Mouse (Mus musculus) stomach, embryonic 15.5 days (tissue): ENCODE data around the gene Chic2. TPM values are rescaled to one million over a fixed set of nuclear protein-coding genes. Genes with fewer than 3 reads are reported as not detected.

ENCODE experiments used
- ATAC-seq: fragments of 200-750 bp; cut with Nextera tagmentation; 2 replicates; pipeline ENCODE4 v1.8.0; 2017; ENCODE audit warnings: low read depth, moderate number of reproducible peaks, moderate TSS enrichment; ENCODE audit not compliant: insufficient read depth, low FRiP score
- H3K27ac ChIP-seq: fragments of 300-500 bp; sonication (generic); 2 replicates; pipeline ENCODE4 v1.5.1; 2015; ENCODE audit warnings: mild to moderate bottlenecking, inconsistent platforms
- H3K27me3 ChIP-seq: fragments of 300-500 bp; sonication (generic); replicated peaks from 2 replicates; pipeline ENCODE4 v1.6.1; 2015; ENCODE audit warnings: inconsistent platforms
- H3K36me3 ChIP-seq: fragments of 300-500 bp; sonication (generic); 2 replicates; pipeline ENCODE4 v1.6.1; 2015; ENCODE audit warnings: inconsistent platforms
- H3K4me1 ChIP-seq: fragments of 300-500 bp; sonication (generic); 2 replicates; pipeline ENCODE4 v1.6.1; 2015; ENCODE audit warnings: inconsistent platforms
- H3K4me2 ChIP-seq: fragments of 300-500 bp; sonication (generic); 2 replicates; pipeline ENCODE4 v1.6.1; 2015; ENCODE audit warnings: mild to moderate bottlenecking, inconsistent platforms
- H3K4me3 ChIP-seq: fragments of 300-500 bp; sonication (generic); replicated peaks from 2 replicates; pipeline ENCODE4 v1.5.1; 2015; ENCODE audit warnings: inconsistent platforms
- H3K9ac ChIP-seq: fragments of 300-500 bp; sonication (generic); 2 replicates; pipeline ENCODE4 v1.6.1; 2015; ENCODE audit warnings: inconsistent platforms
- H3K9me3 ChIP-seq: fragments of 300-500 bp; sonication (generic); 2 replicates; pipeline ENCODE4 v1.6.1; 2016; ENCODE audit warnings: inconsistent platforms
- WGBS: fragments of 180-500 bp; shearing (Covaris S2); methylation state at CpG from one replicate; pipeline ENCODE4 v1.1.7; 2015; 5-methylcytosine and 5-hydroxymethylcytosine counted together
- polyA plus RNA-seq: library from polyadenylated mRNA; unstranded; fragments of >200 nt; fragmentation: Nextera tagmentation; extraction: Ambion mirVana; gene quantifications from 2 replicates; pipeline ENCODE4 v1.2.1, GENCODE M21; 2015

The Chic2 gene
- polyA plus RNA-seq, 1 experiment from 2014 or later = 33.0 TPM

DNA sequence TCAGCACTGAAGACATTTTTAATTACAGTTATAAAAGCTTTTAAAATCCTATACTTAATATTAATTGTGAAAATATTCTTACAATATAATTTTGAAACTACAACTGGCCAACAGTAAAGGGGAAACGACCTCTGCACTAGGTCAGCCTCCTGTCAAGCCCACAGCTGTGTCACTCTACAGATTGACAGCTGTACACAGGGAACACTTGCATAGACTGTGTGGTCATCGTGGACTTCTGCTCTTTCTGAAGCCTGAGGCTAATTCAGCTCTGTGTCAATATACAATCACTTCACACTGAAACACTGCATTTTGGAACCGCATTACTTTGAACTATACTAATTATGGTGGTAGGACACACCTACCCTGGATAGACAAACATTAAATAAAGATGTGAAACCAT lies 39.8 kb downstream of the Chic2 start:
- H3K27me3 ChIP-seq = no peaks in the 10 kb centered on the region
- H3K9me3 ChIP-seq = no peaks in the 10 kb centered on the region
- peaks cover 4% of the 10 kb centered on the region; the same call in 1 of the 2 replicates for H3K36me3 ChIP-seq
- no peak overlapping the region for H3K4me2 ChIP-seq
- no peak overlapping the region for H3K4me3 ChIP-seq
- H3K4me1 ChIP-seq = no peaks in the 10 kb centered on the region
- no peak overlapping the region for H3K9ac ChIP-seq
- 79% methylated on average over 3 of the region's 3 CpGs for WGBS
- no peak for ATAC-seq
- H3K27ac ChIP-seq = no peak overlapping the region

DNA sequence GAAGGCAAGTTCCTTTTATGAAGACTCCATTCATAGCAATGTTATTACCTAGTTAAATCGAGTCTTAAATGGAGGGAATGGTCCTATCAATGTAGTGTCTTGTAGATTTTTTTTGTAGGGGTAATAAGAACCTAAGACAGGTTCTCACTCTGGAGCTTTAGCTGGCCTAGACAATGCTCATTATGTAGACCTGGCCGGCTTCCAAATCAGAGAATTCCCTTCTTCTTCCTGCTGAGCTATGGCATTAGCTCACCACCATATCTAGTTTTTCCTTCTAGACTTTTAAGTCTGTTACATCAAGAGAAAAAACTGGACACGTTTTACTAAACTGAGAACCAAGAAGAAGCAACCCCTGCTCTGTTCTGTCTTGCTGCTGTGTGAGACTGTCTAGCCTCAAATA lies 42.5 kb downstream of the Chic2 start:
- H3K36me3 ChIP-seq = no peaks in the 10 kb centered on the region

DNA sequence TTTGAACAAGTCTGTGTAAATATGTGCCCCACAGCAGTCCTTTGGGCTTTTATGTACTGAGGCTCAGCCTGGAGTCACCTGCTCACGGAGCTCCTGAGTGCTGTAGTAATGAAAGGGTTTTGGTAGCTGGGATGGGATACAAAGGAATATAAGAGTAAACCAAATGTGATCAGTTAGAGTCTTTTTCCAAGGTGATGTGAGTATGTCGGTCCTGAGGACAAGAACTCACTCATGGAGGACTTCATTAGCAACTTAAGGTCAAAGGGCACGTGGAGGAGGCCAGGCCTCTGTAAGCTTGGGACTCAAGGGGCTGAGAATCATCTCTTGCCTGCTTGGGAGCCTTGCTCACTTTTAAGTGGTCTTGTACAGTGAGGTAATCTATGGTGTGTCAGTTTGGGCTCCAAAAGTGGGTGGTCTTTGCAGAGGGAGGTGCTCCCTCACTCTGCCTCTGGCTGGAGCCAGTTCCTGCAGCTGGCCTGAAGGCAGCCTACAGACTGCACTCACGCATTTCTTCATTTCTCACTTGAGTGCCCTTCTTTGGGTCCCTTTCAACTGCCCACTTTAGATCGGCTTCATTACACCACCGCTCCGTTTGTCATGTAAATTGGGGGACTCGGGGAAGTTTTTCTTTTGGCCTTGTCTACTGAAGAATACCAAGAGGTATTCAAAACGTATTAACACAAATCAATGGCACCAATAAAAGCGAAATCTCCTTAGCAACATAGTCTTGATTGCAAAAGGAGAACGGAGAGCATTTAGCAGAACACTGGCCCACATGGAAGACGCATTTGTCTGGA lies 45.7 kb downstream of the Chic2 start:
- no peak overlapping the region for H3K27ac ChIP-seq
- 81% methylated on average over 12 of the region's 12 CpGs for WGBS
- H3K9ac ChIP-seq = no peak overlapping the region
- H3K4me2 ChIP-seq = no peak overlapping the region
- no peak overlapping the region for H3K4me3 ChIP-seq
- H3K9me3 ChIP-seq = no peaks in the 10 kb centered on the region
- ATAC-seq = no peak
- no peaks in the 10 kb centered on the region for H3K4me1 ChIP-seq
- no peaks in the 10 kb centered on the region for H3K27me3 ChIP-seq
- H3K36me3 ChIP-seq = 0 out of 2 replicates have a peak, but pooled peaks cover 3% of the 10 kb centered on the region

More for the DNA sequence above, 42.5 kb downstream of the Chic2 start:
- no peak overlapping the region for H3K9ac ChIP-seq
- H3K4me2 ChIP-seq = no peak overlapping the region
- ATAC-seq = no peak
- no peak overlapping the region for H3K4me3 ChIP-seq
- H3K9me3 ChIP-seq = no peaks in the 10 kb centered on the region
- no peaks in the 10 kb centered on the region for H3K4me1 ChIP-seq
- 86% methylated on average over 3 of the region's 3 CpGs for WGBS
- H3K27ac ChIP-seq = no peak overlapping the region
- no peaks in the 10 kb centered on the region for H3K27me3 ChIP-seq

DNA sequence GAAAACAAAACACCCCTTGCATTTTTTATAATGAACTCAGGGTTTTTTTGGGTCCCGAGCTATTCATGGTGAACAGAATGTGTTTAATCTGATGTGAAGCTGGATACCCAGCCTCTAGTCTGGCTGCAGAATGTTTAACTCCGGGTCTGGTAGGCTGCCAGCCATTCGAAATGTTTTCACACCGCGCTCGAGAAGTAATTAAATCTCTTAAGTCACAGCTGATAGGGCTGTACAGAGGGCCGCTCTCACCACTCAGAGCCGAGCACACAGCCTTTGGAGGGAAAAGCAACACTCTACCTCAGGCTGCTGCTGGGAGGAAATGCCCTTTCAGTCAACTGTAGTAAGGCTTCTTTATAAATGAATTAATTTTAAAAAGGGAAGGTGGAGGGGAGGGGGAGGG lies 49.6 kb downstream of the Chic2 start:
- Histone ChIP-seq H3K4me1 (no peaks in the 10 kb centered on the region), H3K27me3 (no peaks in the 10 kb centered on the region), H3K9ac (no peak overlapping the region), H3K9me3 (peaks cover 6% of the 10 kb centered on the region; the same call in 1 of the 2 replicates), H3K36me3 (peaks cover 9% of the 10 kb centered on the region; the same call in 1 of the 2 replicates), H3K4me2 (no peak overlapping the region), H3K4me3 (no peak overlapping the region), H3K27ac (no peak overlapping the region)
- WGBS = 79% methylated on average over 8 of the region's 8 CpGs
- no peak for ATAC-seq

DNA sequence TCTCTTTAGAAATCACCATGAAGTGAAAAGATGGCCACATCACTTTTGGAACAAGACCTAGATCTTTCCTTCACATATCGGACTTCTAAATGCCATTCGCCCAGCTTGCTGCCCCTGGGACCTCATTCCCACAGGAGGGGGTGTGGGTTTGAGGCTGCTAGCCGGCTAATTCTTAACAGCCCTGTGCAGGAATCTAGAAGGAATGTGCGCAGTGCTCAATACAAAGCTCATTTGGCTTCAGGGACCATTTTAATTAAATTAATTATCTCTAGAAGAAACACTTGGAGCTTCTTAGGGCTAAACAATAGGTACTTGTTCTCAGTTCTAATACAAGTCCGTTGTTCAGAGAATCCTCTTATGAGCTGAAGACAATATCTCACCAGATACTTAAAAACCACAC lies 60.5 kb downstream of the Chic2 start:
- WGBS = 72% methylated on average over 5 of the region's 5 CpGs
- Histone ChIP-seq H3K4me3 (no peak overlapping the region), H3K27me3 (no peaks in the 10 kb centered on the region), H3K36me3 (no peaks in the 10 kb centered on the region), H3K27ac (no peak overlapping the region), H3K4me2 (no peak overlapping the region), H3K9me3 (no peaks in the 10 kb centered on the region), H3K4me1 (no peaks in the 10 kb centered on the region), H3K9ac (no peak overlapping the region)
- ATAC-seq = no peak

DNA sequence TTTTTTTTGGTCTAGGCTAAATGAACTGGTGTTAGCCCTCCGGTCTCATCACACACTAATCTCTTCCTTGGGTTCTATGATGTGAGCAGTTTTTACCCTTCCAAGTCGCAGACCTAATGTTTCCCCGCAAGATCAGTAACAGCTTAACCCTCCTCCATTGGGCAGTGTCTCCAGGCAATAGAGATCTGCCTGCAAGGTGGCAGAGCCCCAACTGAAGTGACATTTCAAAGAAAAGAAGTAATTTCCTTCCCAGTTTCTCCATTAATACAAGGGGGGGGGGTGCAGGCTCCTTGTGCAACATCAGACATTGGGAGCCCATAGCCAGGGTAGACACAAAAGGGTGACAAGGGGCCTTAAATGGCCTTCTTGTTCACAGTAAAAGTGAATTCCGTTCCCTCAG lies 64.0 kb downstream of the Chic2 start:
- Histone ChIP-seq H3K27ac (no peak overlapping the region), H3K9ac (no peak overlapping the region), H3K9me3 (no peaks in the 10 kb centered on the region), H3K27me3 (no peaks in the 10 kb centered on the region), H3K4me3 (no peak overlapping the region), H3K4me2 (no peak overlapping the region), H3K4me1 (no peaks in the 10 kb centered on the region), H3K36me3 (no peaks in the 10 kb centered on the region)
- no peak for ATAC-seq
- 82% methylated on average over 4 of the region's 4 CpGs for WGBS

DNA sequence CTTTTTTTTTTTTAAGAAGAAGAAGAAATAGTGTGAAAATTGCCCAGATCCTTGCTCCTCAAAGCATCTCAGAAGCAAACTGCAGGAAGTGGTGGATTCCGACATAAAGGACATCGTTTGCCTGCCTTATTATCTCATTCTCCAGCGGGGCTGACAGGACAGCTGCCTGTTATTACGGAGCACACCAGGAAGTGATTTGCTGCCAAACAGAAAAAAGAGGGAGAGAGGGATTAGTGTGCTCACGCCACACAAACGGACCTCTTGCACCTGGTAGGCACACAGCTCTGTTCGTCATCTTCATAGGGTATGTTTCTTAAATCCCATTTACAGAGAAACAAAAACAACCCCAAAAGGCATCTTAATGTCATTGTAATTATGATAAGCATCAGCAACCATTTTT lies 64.4 kb downstream of the Chic2 start:
- 0 out of 2 replicates have a peak, but pooled peaks cover 1% of the 10 kb centered on the region for H3K4me1 ChIP-seq
- H3K27me3 ChIP-seq = no peaks in the 10 kb centered on the region
- no peaks in the 10 kb centered on the region for H3K9me3 ChIP-seq
- WGBS = 19% methylated on average over 7 of the region's 7 CpGs
- H3K36me3 ChIP-seq = no peaks in the 10 kb centered on the region
- ATAC-seq = no peak
- no peak overlapping the region for H3K4me3 ChIP-seq
- no peak overlapping the region for H3K9ac ChIP-seq
- H3K27ac ChIP-seq = no peak overlapping the region
- no peak overlapping the region for H3K4me2 ChIP-seq

DNA sequence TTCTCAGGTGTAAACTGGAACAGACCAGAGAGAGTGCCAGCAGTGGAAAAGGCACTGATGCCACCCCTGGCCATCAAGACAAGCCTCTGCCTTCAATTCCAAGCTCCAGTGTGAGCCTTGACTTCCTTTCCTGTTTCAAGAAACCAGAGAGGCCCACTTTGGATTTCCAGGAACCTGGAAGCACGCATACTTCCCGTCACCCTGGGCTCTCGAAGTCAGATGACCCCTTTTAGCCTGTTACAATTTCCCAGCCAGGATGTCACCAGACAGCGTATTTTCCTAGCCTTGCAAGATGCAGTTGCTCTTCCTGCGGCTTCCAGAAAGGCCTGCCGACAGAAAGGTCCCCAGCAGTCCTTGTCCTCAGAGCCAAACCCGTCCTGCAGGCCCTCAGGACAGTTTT lies 65.0 kb downstream of the Chic2 start:
- H3K4me1 ChIP-seq = peaks cover 7% of the 10 kb centered on the region
- no peak overlapping the region for H3K4me2 ChIP-seq
- no peak overlapping the region for H3K9ac ChIP-seq
- no peak overlapping the region for H3K27ac ChIP-seq
- no peaks in the 10 kb centered on the region for H3K27me3 ChIP-seq
- H3K36me3 ChIP-seq = no peaks in the 10 kb centered on the region
- ATAC-seq = no peak
- 46% methylated on average over 7 of the region's 7 CpGs for WGBS
- H3K9me3 ChIP-seq = no peaks in the 10 kb centered on the region
- no peak overlapping the region for H3K4me3 ChIP-seq

DNA sequence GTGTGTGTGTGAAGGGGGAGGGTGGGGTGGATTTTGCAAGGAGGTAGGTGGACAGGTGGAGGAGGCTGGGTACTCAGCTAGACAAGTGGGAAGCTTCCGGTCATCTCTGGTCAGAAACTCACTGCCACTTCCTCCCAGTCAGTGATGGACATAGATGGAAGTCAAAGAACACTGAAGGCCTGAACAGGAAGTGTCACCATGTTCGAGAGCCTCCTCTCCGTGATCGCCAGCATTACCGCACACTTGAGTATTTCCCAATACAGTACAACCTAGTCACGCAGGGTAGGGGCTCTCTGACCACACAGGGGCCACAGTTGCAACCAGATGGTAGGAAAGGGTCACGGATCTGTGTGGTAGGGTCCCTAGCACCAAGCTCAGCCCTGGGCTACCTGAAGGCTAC lies 69.1 kb downstream of the Chic2 start:
- no peak for ATAC-seq

DNA sequence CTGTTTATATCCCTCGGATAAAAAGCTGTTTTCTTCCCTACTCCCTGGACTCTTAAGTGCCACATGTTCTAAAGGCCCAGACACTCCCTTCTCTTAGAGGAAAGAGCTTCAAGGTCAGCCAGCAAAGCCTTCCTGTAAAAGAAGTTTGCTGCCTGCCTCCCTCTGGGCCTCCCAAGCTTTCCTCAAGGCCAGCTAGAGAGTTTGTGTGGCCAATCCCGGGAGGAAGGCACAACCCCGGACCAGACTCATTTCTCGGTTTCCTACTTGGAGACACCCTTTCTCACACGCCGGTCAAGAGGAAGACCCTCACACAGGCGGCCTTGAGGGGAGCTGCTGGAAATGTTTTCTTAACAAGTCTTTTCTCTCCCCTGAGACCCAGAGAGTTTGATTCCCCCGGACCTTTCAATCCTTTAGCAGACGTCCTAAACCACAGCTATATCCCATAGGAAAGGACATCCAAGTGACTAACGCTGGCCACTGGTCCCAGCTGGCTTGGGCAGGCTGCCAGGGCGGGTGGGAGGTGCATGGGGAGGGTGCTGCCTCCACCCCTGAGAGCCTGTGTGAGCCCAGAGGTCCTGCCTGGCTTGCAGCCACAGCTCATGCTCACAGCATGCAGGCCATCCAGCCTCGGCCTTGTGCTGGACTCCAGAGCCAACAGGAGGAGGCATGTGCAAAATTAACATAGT lies 69.7 kb downstream of the Chic2 start:
- Histone ChIP-seq H3K4me3 (no peak overlapping the region), H3K27me3 (no peaks in the 10 kb centered on the region), H3K27ac (peak overlapping the region; percentile 72), H3K4me2 (no peak overlapping the region), H3K9me3 (no peaks in the 10 kb centered on the region), H3K4me1 (peaks cover 14% of the 10 kb centered on the region), H3K9ac (no peak overlapping the region), H3K36me3 (no peaks in the 10 kb centered on the region)
- ATAC-seq = peak; percentile 57; the same call in 1 of the 2 replicates
- WGBS = 32% methylated on average over 12 of the region's 12 CpGs

More for the DNA sequence above, 69.1 kb downstream of the Chic2 start:
- Histone ChIP-seq H3K9me3 (no peaks in the 10 kb centered on the region), H3K27me3 (no peaks in the 10 kb centered on the region), H3K9ac (no peak overlapping the region), H3K4me1 (peaks cover 14% of the 10 kb centered on the region), H3K4me2 (no peak overlapping the region), H3K4me3 (no peak overlapping the region), H3K36me3 (no peaks in the 10 kb centered on the region), H3K27ac (0 out of 2 replicates have a peak overlapping the region, but pooled peaks have one; percentile 72)
- 87% methylated on average over 7 of the region's 7 CpGs for WGBS

DNA sequence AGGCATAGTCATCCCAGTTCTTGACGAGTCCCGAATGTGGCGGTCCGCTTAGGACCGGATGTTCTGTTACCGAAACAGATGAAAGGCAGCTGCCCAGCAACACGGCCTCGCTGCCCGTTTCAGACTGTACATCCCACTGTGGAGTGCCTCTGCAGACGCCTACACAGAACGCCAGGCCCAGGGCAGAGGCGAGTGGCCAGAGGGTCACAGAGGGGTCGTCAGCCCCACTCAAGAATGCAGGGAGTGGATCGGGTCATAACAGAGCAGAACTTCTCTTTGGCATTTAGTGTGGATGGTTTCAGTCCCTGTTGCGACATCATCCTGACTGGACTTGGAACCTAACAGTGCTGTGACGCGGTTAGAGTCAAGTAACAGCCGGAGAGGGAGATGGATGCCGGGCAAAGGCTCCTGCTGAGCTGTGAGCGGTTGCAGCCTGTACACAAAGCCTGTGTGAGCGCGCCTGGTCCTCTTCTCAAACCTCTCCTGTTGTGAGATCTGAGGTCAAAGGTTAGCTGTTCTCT lies 70.5 kb downstream of the Chic2 start:
- Histone ChIP-seq H3K27me3 (no peaks in the 10 kb centered on the region), H3K4me1 (peaks cover 14% of the 10 kb centered on the region)

DNA sequence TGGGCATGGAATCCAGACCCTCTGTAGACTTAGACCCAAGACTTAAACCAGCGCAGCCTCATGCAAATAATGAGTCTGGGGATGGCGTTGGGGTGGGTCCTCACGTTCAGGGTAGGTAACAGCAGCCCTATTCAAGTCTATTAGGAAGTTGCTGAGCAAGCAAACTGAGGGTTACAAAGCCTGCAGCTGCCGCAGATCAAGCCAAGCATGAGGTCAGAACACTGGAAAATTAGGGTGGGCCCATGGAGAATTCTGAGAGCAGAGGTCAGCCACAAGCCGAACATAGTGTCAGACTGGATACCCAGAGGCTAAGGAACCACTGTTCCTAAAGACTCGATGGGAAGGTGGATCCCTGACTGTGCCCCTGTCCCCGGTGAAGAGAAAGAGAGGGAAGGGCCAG lies 73.2 kb downstream of the Chic2 start:
- Histone ChIP-seq H3K9me3 (no peaks in the 10 kb centered on the region), H3K4me2 (no peak overlapping the region), H3K4me1 (peaks cover 20% of the 10 kb centered on the region), H3K4me3 (no peak overlapping the region), H3K27ac (no peak overlapping the region), H3K27me3 (no peaks in the 10 kb centered on the region), H3K9ac (no peak overlapping the region), H3K36me3 (no peaks in the 10 kb centered on the region)
- WGBS = 75% methylated on average over 7 of the region's 7 CpGs
- no peak for ATAC-seq

More for the DNA sequence above, 70.5 kb downstream of the Chic2 start:
- 50% methylated on average over 22 of the region's 22 CpGs for WGBS
- H3K9ac ChIP-seq = no peak overlapping the region
- H3K9me3 ChIP-seq = no peaks in the 10 kb centered on the region
- no peaks in the 10 kb centered on the region for H3K36me3 ChIP-seq
- peak overlapping the region; percentile 72 for H3K27ac ChIP-seq
- ATAC-seq = peak; percentile 38; the same call in 1 of the 2 replicates
- no peak overlapping the region for H3K4me2 ChIP-seq
- H3K4me3 ChIP-seq = no peak overlapping the region
